Mouse (Mus musculus): Measurements from ENCODE around the gene Dydc1. TPM values are rescaled to one million over a fixed set of nuclear protein-coding genes. Genes with fewer than 3 reads are reported as not detected.
A peak's percentile ranks its signal among the peaks of the same experiment; 100 is the strongest.

Dydc1 gene
- polyA plus RNA-seq, 1 experiment = 0.21 TPM

- Histone ChIP-seq H3K27ac (ENCODE audit: insufficient read depth, low read length) (no peak overlapping the region), H3K4me1 (ENCODE audit: control insufficient read depth, insufficient read depth, low read length) (no peaks in the 10 kb centered on the region), H3K4me3 (ENCODE audit: insufficient read depth, low read length) (no peak overlapping the region)
- no peak for TF ChIP-seq POLR2A (IDR thresholded peaks at IDR 0.05; ENCODE audit: extremely low read depth, insufficient read depth, low read length)
- peak; percentile 62 for TF ChIP-seq CTCF (IDR thresholded peaks at IDR 0.05; ENCODE audit: extremely low read depth, insufficient read depth, low read length)
These were observed 55.3 kb downstream of the Dydc1 start for GRCm38 (mm10) chr14:41127997-41128396.

DNA sequence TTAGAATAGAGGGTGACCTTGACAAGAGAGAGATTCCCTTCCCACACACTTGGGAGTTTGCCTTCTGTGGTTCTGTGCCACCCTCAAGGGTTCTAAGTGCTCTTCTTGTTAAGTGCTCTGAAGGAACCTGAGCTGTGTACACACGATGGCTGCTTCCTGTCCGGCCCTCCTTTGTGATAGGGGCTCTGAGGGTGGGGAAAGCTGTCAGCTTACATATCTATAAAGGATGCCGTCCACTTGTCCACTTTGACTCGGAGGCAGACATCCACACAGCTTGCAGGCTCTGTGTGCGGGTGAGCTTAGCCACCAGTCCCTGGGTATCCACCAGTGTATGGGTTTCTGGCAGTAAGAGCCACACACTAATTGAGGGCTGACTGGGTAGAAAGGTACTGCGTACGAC is 58.8 kb downstream of the Dydc1 start, which contains the start of gene Sftpa1:
Sftpa1 (plus strand) TSS at position 243 of the 400 bp plus-strand sequence.
- no peak within 1 kb of the TSS for H3K4me3 ChIP-seq (ENCODE audit: insufficient read depth, low read length)
- TF ChIP-seq CTCF (IDR thresholded peaks at IDR 0.05; ENCODE audit: extremely low read depth, insufficient read depth, low read length) = no peak
- TF ChIP-seq POLR2A (IDR thresholded peaks at IDR 0.05; ENCODE audit: extremely low read depth, insufficient read depth, low read length) = no peak
- no peaks in the 10 kb centered on the region for H3K4me1 ChIP-seq (ENCODE audit: control insufficient read depth, insufficient read depth, low read length)
- no peak within 1 kb of the TSS for H3K27ac ChIP-seq (ENCODE audit: insufficient read depth, low read length)

DNA sequence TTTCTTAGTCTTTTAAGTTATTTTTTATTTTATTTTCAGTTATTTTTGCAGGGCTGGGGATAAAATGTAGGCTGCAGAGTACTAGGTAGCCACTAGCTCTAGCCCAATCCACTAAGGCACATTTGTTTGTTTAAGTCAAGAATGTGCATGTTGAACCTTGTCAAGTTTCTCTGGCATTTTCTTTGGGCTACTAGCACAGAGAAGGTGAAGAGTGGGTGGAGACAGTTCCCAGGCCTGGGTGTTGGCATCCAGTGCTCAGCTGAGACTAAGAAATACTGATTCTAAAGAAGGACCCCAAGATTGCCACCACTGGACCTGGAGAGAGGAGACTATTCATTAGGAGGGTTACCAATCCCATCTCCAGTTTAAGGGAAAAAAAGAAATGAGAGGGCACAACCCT is 64.3 kb downstream of the Dydc1 start:
- Histone ChIP-seq H3K4me1 (ENCODE audit: control insufficient read depth, insufficient read depth, low read length) (no peaks in the 10 kb centered on the region), H3K27ac (ENCODE audit: insufficient read depth, low read length) (no peak overlapping the region), H3K4me3 (ENCODE audit: insufficient read depth, low read length) (no peak overlapping the region)
- TF ChIP-seq POLR2A (IDR thresholded peaks at IDR 0.05; ENCODE audit: extremely low read depth, insufficient read depth, low read length) (no peak), CTCF (IDR thresholded peaks at IDR 0.05; ENCODE audit: extremely low read depth, insufficient read depth, low read length) (no peak)

DNA sequence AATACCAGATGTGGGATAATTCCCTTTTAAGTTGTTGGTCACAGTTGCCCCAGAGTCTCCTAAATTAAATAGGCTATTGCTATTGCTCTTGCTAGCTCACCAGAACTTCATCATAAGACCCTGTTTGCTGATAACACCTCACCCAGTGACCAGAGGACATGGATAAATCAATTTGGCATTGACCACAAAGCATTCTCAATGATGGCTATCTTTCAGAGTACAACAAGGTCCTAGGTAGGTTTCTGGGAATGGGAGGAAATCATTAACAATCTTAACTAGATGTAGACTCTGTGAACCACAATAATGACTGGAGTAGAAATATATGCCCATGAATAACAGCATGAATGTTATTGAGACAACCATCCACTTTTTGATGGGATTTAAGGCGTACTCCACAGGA is 68.0 kb downstream of the Dydc1 start:
- Histone ChIP-seq H3K4me1 (ENCODE audit: control insufficient read depth, insufficient read depth, low read length) (no peaks in the 10 kb centered on the region), H3K4me3 (ENCODE audit: insufficient read depth, low read length) (no peak overlapping the region), H3K27ac (ENCODE audit: insufficient read depth, low read length) (no peak overlapping the region)
- TF ChIP-seq CTCF (IDR thresholded peaks at IDR 0.05; ENCODE audit: extremely low read depth, insufficient read depth, low read length) (no peak), POLR2A (IDR thresholded peaks at IDR 0.05; ENCODE audit: extremely low read depth, insufficient read depth, low read length) (no peak)

Other genes with a start within 250 kb of the Dydc1 start
- gene Sh2d4b, start 179.6 kb upstream of the Dydc1 start, polyA plus RNA-seq (2012; rRNA removed) = 1.3 and 1.5 TPM in 2 replicates
- 60.9 and 61.0 TPM in 2 replicates for gene Tspan14, start 106.1 kb upstream of the Dydc1 start, polyA plus RNA-seq (2012; rRNA removed)
- 123 and 125 TPM in 2 replicates for gene Fam213a, start 59.1 kb upstream of the Dydc1 start, polyA plus RNA-seq (2012; rRNA removed)
- gene Dydc2, start 3.7 kb upstream of the Dydc1 start, polyA plus RNA-seq (2012; rRNA removed) = 0.27 and 0.36 TPM in 2 replicates
- 0.02 and 0.06 TPM in 2 replicates for gene Mat1a, start 32.1 kb downstream of the Dydc1 start, polyA plus RNA-seq (2012; rRNA removed)
- gene Sftpa1, start 58.9 kb downstream of the Dydc1 start, polyA plus RNA-seq (2012; rRNA removed) = not detected in 2 replicates
- gene Mbl1, start 78.5 kb downstream of the Dydc1 start, polyA plus RNA-seq (2012; rRNA removed) = not detected in 2 replicates
- gene Sftpd, start 112.2 kb downstream of the Dydc1 start, polyA plus RNA-seq (2012; rRNA removed) = not detected in 2 replicates
- gene Gm2832, start 205.9 kb downstream of the Dydc1 start, polyA plus RNA-seq (2012; rRNA removed) = 0.10 and 0.17 TPM in 2 replicates